Mouse (Mus musculus): ENCODE results near the gene Lipo3. TPM values are rescaled to one million over a fixed set of nuclear protein-coding genes. Genes with fewer than 3 reads are reported as not detected.
"Not testable (repeated sequence)": the region's sequence is repeated elsewhere in the genome, so short reads cannot be mapped to it uniquely, and the experiment has no call there.

Lipo3 gene
- polyA plus RNA-seq (2016; fragmentation: Nextera tagmentation; extraction: Ambion mirVana) = 6.0 and 6.1 TPM in 2 replicates

DNA sequence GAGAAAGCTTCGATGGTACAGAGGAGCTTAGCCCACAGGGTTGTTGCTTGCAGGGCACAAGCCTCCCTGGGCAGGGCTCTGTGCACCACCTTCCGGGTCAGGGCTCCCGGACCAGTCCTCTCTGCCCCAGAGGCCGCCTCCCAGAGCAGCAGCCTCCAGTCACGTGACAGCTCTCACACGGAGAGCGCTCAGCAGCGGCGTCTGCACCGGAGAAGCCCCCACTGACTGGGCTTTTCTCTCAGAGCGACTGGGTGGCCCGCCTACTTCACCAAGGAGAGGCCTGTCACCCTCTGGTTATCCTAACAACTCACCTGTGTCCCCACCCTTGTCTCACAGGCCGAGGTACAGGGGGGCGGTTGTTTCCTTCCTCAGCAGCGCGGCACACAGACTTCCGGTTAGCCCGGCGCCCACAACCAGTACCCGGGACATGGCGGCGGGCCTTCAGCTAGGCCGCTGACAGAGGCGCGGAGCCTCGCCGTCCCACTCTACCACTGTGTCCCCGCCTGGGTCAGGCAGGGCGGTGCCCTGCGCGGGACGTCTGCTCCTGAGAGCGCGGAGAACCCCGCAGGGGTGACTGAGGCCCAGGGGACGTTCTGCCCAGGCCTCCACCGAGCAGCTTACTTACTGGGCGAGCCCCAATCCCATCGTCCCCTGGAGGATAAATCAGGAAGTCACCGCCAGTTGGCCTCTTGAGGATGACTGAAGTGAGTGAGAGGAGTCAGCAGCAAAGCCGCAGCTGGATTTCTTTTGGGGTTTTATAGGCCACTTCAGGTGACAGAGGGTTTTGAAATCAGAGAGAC, at the start of gene Lipo3:
Lipo3 (minus strand) TSS at position 665 of the 800 bp plus-strand sequence.
- H3K9me3 ChIP-seq; H3K4me1 ChIP-seq; H3K27me3 ChIP-seq (replicated peaks; ENCODE audit: low read depth, poor library complexity, severe bottlenecking); H3K36me3 ChIP-seq (replicated peaks); H3K27ac ChIP-seq (replicated peaks): not testable (repeated sequence)
- H3K4me3 ChIP-seq = peak within 1 kb of the TSS; percentile 42
- WGBS = 36% methylated on average over 13 of the region's 41 CpGs
- peak; percentile 25 for DNase-seq (ENCODE audit: low spot score)

DNA sequence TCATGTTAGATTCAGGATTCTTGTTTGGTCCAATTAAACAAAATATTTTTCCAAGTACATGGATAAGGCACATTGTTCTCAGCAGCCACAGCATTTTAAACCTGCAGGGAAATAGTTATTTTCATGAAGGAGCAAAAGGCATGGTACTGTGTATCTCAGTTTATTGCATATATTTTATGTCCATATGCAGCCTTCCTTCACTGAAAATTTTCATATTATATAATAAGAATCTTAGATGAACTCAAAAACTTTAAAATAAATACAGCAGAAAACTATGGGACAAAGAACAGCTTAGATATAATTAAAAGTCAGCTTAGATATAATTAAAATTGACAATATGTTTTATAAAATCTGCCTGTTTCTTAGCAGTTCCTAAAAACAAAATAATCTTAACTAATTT, 25.6 kb upstream of the Lipo3 start, which contains the start of gene Lipo1:
Lipo1 (minus strand) TSS at position 101 of the 400 bp plus-strand sequence.
- not testable (repeated sequence) for H3K4me1 ChIP-seq; H3K9me3 ChIP-seq; DNase-seq (ENCODE audit: low spot score); H3K27ac ChIP-seq (replicated peaks); H3K4me3 ChIP-seq; H3K27me3 ChIP-seq (replicated peaks; ENCODE audit: low read depth, poor library complexity, severe bottlenecking); H3K36me3 ChIP-seq (replicated peaks)

DNA sequence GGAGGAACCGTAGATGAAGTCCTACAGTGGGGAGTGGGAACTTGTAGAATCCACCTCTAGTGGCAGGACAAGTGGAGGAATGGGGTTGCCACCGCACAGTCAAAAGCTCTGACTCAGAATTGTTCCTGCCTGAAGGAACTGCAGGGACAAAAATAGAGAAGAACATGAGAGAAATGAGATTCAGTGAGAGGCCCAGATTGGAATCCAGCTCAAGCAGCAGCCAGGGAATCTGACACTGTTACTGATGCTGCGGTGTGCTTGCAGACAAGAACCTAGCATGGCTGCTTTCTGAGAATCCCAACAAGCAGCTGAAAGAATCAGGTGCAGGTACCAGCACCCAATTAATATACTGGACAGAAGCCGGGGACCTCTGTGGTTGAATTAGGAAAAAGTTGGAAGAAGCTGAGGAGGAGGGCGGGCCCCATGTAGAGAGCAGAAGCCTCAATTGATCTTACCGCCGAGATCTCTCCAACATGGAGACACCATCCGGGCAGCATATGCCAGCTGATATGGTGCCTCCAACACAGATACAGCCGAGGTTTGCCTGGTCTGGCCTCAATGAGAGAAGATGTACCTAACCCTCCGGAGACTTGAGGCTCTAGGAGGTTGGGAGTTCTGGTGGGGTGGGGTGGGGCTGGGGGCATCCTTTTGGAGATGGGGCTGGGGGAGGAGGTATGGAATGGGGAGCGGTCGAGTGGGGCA, 25.0 kb upstream of the Lipo3 start:
- H3K4me3 ChIP-seq = no peak overlapping the region
- H3K9me3 ChIP-seq = no peaks in the 10 kb centered on the region
- H3K4me1 ChIP-seq = no peaks in the 10 kb centered on the region
- H3K27ac ChIP-seq (replicated peaks) = no peak overlapping the region
- 90% methylated on average over 12 of the region's 12 CpGs for WGBS
- H3K36me3 ChIP-seq (replicated peaks) = no peaks in the 10 kb centered on the region
- DNase-seq (ENCODE audit: low spot score) = no peak
- H3K27me3 ChIP-seq (replicated peaks; ENCODE audit: low read depth, poor library complexity, severe bottlenecking) = no peaks in the 10 kb centered on the region

DNA sequence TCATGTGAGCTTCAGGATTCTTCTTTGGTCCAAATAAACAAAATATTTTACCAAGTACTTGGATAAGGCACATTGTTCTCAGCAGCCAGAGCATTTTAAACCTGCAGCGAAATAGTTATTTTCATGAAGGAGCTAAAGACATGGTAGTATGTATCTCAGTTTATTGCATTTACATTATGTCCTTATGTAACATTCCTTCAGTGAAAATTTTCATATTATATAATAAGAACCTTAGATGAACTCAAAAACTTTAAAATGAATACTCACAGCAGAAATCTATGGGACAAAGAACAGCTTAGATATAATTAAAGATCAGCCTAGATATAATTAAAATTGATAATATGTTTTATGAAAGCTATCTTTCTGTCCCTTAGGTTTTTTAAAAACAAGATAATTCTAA, 10.5 kb downstream of the Lipo3 start, which contains the start of gene Lipo2:
Lipo2 (minus strand) TSS at position 101 of the 400 bp plus-strand sequence.
- WGBS = 94% methylated on average over 1 of the region's 1 CpGs
- H3K27me3 ChIP-seq (replicated peaks; ENCODE audit: low read depth, poor library complexity, severe bottlenecking); H3K4me3 ChIP-seq; H3K36me3 ChIP-seq (replicated peaks); H3K4me1 ChIP-seq; H3K9me3 ChIP-seq; DNase-seq (ENCODE audit: low spot score); H3K27ac ChIP-seq (replicated peaks): not testable (repeated sequence)

DNA sequence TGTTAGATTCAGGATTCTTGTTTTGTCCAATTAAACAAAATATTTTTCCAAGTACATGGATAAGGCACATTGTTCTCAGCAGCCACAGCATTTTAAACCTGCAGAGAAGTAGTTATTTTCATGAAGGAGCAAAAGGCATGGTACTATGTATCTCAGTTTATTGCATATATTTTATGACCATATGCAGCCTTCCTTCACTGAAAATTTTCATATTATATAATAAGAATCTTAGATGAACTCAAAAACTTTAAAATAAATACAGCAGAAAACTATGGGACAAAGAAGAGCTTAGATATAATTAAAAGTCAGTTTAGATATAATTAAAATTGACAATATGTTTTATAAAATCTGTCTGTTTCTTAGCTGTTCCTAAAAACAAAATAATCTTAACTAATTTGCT, 136.6 kb downstream of the Lipo3 start, which contains the start of gene Gm8978:
Gm8978 (minus strand) TSS at position 101 of the 400 bp plus-strand sequence.
- not testable (repeated sequence) for H3K27ac ChIP-seq (replicated peaks); DNase-seq (ENCODE audit: low spot score)

DNA sequence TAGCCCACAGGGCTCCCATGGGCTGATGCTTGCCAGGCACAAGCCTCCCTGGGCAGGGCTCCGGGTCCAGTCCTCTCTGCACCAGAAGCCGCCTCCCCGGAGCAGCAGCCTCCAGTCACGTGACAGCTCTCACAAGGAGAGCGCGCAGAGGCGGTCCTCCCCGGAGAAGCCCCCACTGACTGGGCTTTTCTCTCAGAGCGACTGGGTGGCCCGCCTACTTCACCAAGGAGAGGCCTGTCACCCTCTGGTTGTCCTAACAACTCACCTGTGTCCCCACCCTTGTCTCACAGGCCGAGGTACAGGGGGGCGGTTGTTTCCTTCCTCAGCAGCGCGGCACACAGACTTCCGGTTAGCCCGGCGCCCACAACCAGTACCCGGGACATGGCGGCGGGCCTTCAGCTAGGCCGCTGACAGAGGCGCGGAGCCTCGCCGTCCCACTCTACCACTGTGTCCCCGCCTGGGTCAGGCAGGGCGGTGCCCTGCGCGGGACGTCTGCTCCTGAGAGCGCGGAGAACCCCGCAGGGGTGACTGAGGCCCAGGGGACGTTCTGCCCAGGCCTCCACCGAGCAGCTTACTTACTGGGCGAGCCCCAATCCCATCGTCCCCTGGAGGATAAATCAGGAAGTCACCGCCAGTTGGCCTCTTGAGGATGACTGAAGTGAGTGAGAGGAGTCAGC, 172.0 kb downstream of the Lipo3 start:
- H3K9me3 ChIP-seq; H3K27me3 ChIP-seq (replicated peaks; ENCODE audit: low read depth, poor library complexity, severe bottlenecking); H3K36me3 ChIP-seq (replicated peaks); H3K4me1 ChIP-seq: not testable (repeated sequence)
- 5% methylated on average over 11 of the region's 38 CpGs for WGBS
- Histone ChIP-seq H3K27ac (replicated peaks) (peak overlapping the region; percentile 80), H3K4me3 (peak overlapping the region; percentile 54)
- DNase-seq (ENCODE audit: low spot score) = peak; percentile 80

More for the DNA sequence above, 136.6 kb downstream of the Lipo3 start, which contains the start of gene Gm8978:
- not testable (repeated sequence) for H3K27me3 ChIP-seq (replicated peaks; ENCODE audit: low read depth, poor library complexity, severe bottlenecking); H3K4me1 ChIP-seq; H3K36me3 ChIP-seq (replicated peaks); H3K9me3 ChIP-seq; H3K4me3 ChIP-seq

DNA sequence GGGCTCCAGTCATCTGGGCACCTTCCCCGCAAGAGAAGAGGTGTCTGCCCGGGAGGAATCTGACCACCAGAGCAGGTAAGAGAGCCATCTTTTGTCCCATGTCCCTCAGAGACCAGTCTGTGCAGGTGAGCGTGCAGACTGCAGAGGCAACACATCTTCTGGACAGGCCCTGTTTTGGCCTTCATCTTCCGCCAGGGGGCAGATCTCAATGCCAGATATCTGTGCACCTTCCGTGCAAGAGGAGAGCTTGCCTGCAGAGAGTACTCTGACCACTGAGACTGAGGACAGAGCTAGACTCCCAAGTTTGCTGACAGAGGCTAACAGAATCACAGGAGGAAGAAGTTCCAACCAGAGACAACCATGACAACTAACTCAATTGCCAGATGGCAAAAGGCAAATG, 193.2 kb downstream of the Lipo3 start:
- not testable (repeated sequence) for H3K9me3 ChIP-seq; H3K27ac ChIP-seq (replicated peaks); H3K4me3 ChIP-seq; DNase-seq (ENCODE audit: low spot score); H3K4me1 ChIP-seq; H3K36me3 ChIP-seq (replicated peaks); H3K27me3 ChIP-seq (replicated peaks; ENCODE audit: low read depth, poor library complexity, severe bottlenecking)
- 81% methylated on average over 5 of the region's 5 CpGs for WGBS

DNA sequence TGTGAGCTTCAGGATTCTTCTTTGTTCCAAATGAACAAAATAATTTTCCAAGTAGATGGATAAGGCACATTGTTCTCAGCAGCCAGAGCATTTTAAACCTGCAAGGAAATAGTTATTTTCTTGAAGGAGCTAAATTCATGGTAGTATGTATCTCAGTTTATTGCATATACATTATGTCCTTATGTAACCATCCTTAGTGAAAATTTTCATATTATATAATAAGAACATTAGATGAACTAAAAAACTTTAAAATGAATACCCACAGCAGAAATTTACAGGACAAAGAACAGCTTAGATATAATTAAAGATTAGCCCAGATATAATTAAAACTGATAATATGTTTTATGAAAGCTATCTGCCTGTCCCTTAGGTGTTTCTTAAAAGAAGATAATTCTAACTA, 244.1 kb downstream of the Lipo3 start, which contains the start of gene Lipo4:
Lipo4 (minus strand) TSS at position 101 of the 400 bp plus-strand sequence.
- no peak within 1 kb of the TSS for H3K4me3 ChIP-seq
- H3K36me3 ChIP-seq (replicated peaks) = no peaks in the 10 kb centered on the region
- DNase-seq (ENCODE audit: low spot score) = no peak
- H3K27me3 ChIP-seq (replicated peaks; ENCODE audit: low read depth, poor library complexity, severe bottlenecking) = no peaks in the 10 kb centered on the region
- no peaks in the 10 kb centered on the region for H3K4me1 ChIP-seq
- no peak within 1 kb of the TSS for H3K27ac ChIP-seq (replicated peaks)
- H3K9me3 ChIP-seq = no peaks in the 10 kb centered on the region

Small RNAs within 50 kb of the gene (microRNA-seq; reads per million reads assigned to microRNA genes)
- not detected for gene Gm27440

Other genes starting within 250 kb of the Lipo3 start
- not detected in 2 replicates for gene Lipo4, start 244.2 kb downstream of the Lipo3 start, polyA plus RNA-seq (2016; fragmentation: Nextera tagmentation; extraction: Ambion mirVana)
- not detected in 2 replicates for gene Gm8978, start 136.7 kb downstream of the Lipo3 start, polyA plus RNA-seq (2016; fragmentation: Nextera tagmentation; extraction: Ambion mirVana)
- gene Lipo2, start 10.6 kb downstream of the Lipo3 start, polyA plus RNA-seq (2016; fragmentation: Nextera tagmentation; extraction: Ambion mirVana) = 0.11 and 0.22 TPM in 2 replicates
- gene Lipo1, start 25.5 kb upstream of the Lipo3 start, polyA plus RNA-seq (2016; fragmentation: Nextera tagmentation; extraction: Ambion mirVana) = not detected in 2 replicates
- gene Lipf, start 199.2 kb upstream of the Lipo3 start, polyA plus RNA-seq (2016; fragmentation: Nextera tagmentation; extraction: Ambion mirVana) = not detected in 2 replicates
- gene Lipk, start 246.3 kb upstream of the Lipo3 start, polyA plus RNA-seq (2016; fragmentation: Nextera tagmentation; extraction: Ambion mirVana) = not detected in 2 replicates

All from embryonic facial prominence, embryonic 10.5 days (tissue).